Mouse (Mus musculus) E14TG2a.4 (cell line): ENCODE measurements around the gene Cd79a.

Experiments used
- H3K27me3 ChIP-seq: 2 replicates; pipeline ENCODE4 v1.6.1; 2014; ENCODE audit warnings: low read length, control low read depth; ENCODE audit not compliant: insufficient read depth
- H3K36me3 ChIP-seq: 2 replicates; pipeline ENCODE4 v1.6.1; 2014; ENCODE audit warnings: low read length, control low read depth; ENCODE audit not compliant: insufficient read depth
- H3K4me1 ChIP-seq: replicated peaks from 2 replicates; pipeline ENCODE4 v1.6.1; 2014; ENCODE audit warnings: low read depth, low read length, control low read depth
- H3K4me3 ChIP-seq: replicated peaks from 2 replicates; pipeline ENCODE4 v1.5.1; 2014; ENCODE audit warnings: mild to moderate bottlenecking, low read length
- H3K9me3 ChIP-seq: 2 replicates; pipeline ENCODE4 v1.6.1; 2014; ENCODE audit warnings: low read length, control low read depth
- CTCF ChIP-seq: conservative IDR thresholded peaks from 2 replicates; pipeline ENCODE4 v1.5.1; 2014; ENCODE audit warnings: low read length
- NANOG ChIP-seq: IDR thresholded peaks from 2 replicates; pipeline ENCODE4 v1.6.1; 2014; ENCODE audit warnings: borderline replicate concordance, low read length, mixed read lengths
- POU5F1 ChIP-seq: IDR thresholded peaks from 2 replicates; pipeline ENCODE4 v1.6.1; 2014; ENCODE audit warnings: low read length, borderline replicate concordance

Gene Cd79a

GRCm38 (mm10) chr7:24903444-24903825 lies 6.3 kb downstream of the Cd79a start:
- Histone ChIP-seq H3K4me1 (peaks cover 83% of the 10 kb centered on the region), H3K36me3 (peaks cover 8% of the 10 kb centered on the region), H3K4me3 (peak overlapping the region; percentile 88), H3K27me3 (no peaks in the 10 kb centered on the region), H3K9me3 (no peaks in the 10 kb centered on the region)
- TF ChIP-seq NANOG (no peak), POU5F1 (no peak), CTCF (no peak)

DNA sequence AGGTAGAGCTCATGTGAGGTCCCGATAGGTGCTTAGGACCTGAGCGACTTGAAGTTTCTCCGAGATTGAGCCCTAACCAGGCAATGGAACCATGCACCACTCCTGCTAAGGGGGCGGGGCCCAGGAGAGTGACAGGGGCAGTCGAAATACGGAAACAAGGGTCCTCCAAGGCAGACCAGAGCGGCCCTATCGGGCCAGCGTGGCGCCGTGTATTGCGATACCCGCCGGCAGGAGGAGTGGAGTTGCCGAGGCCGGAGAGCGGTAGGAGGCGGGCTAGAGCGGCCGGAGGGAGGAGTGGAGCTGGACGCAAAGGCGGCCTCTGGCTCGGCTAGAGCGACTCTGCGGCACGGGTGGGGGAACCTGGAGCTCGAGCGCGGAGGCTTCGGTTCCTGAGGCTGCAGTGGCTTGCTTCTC lies 6.9 kb downstream of the Cd79a start:
- H3K9me3 ChIP-seq = no peaks in the 10 kb centered on the region
- peaks cover 14% of the 10 kb centered on the region for H3K36me3 ChIP-seq
- H3K4me1 ChIP-seq = peaks cover 83% of the 10 kb centered on the region
- H3K27me3 ChIP-seq = no peaks in the 10 kb centered on the region
- TF ChIP-seq CTCF (no peak), NANOG (no peak), POU5F1 (no peak)
- H3K4me3 ChIP-seq = peak overlapping the region; percentile 88

- peak overlapping the region; percentile 88 for H3K4me3 ChIP-seq
- H3K27me3 ChIP-seq = no peaks in the 10 kb centered on the region
- H3K4me1 ChIP-seq = peaks cover 78% of the 10 kb centered on the region
- H3K36me3 ChIP-seq = peaks cover 23% of the 10 kb centered on the region
- no peaks in the 10 kb centered on the region for H3K9me3 ChIP-seq
- TF ChIP-seq POU5F1 = no peak
- TF ChIP-seq CTCF = peak; percentile 49
Observed at GRCm38 (mm10) chr7:24904936-24905335, 7.8 kb downstream of the Cd79a start.

GRCm38 (mm10) chr7:24906551-24906950 lies 9.4 kb downstream of the Cd79a start:
- TF ChIP-seq POU5F1 (no peak), CTCF (peak; percentile 8; the same call in 1 of the 2 replicates), NANOG (no peak)
- H3K4me1 ChIP-seq = peaks cover 72% of the 10 kb centered on the region
- H3K27me3 ChIP-seq = no peaks in the 10 kb centered on the region
- peaks cover 38% of the 10 kb centered on the region for H3K36me3 ChIP-seq
- no peaks in the 10 kb centered on the region for H3K9me3 ChIP-seq
- H3K4me3 ChIP-seq = peak overlapping the region; percentile 71

GRCm38 (mm10) chr7:24907211-24907748 lies 10.1 kb downstream of the Cd79a start:
- Histone ChIP-seq H3K9me3 (no peaks in the 10 kb centered on the region), H3K36me3 (peaks cover 45% of the 10 kb centered on the region), H3K4me1 (peaks cover 72% of the 10 kb centered on the region), H3K4me3 (peak overlapping the region; percentile 71), H3K27me3 (no peaks in the 10 kb centered on the region)
- TF ChIP-seq CTCF (no peak), NANOG (no peak), POU5F1 (no peak)

- TF ChIP-seq NANOG = no peak
- no peak for TF ChIP-seq POU5F1
- TF ChIP-seq CTCF = no peak
- no peaks in the 10 kb centered on the region for H3K9me3 ChIP-seq
- H3K4me1 ChIP-seq = peaks cover 51% of the 10 kb centered on the region
- H3K27me3 ChIP-seq = no peaks in the 10 kb centered on the region
- peaks cover 74% of the 10 kb centered on the region for H3K36me3 ChIP-seq
- no peak overlapping the region for H3K4me3 ChIP-seq
Observed at GRCm38 (mm10) chr7:24912480-24912879, 15.3 kb downstream of the Cd79a start.

- no peaks in the 10 kb centered on the region for H3K27me3 ChIP-seq
- no peaks in the 10 kb centered on the region for H3K9me3 ChIP-seq
- no peak for TF ChIP-seq POU5F1
- no peak for TF ChIP-seq NANOG
- no peak for TF ChIP-seq CTCF
- H3K4me1 ChIP-seq = peaks cover 63% of the 10 kb centered on the region
- H3K36me3 ChIP-seq = peaks cover 78% of the 10 kb centered on the region
- H3K4me3 ChIP-seq = no peak overlapping the region
Observed at GRCm38 (mm10) chr7:24918763-24919323, 21.7 kb downstream of the Cd79a start.

DNA sequence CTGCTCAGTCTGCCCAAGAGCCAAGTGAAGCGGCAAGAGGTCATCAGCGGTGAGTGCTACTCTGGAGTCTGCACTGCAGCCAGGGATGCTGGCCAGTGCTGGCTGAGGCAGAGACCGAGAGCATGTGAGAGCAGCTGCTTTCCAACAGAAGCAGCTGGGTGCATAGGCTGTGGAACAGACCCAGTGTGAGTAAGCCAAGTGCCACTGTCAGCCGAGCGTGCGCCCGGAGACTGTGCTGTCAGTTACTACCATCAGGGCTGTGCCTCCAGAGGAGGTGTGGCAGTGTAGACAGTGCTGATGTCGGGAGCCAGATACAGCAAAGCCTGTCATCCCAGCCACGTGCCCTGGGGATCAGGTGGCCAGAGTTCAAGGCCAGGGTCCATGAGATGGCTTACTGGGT lies 22.5 kb downstream of the Cd79a start:
- Histone ChIP-seq H3K27me3 (no peaks in the 10 kb centered on the region), H3K4me3 (no peak overlapping the region), H3K36me3 (peaks cover 87% of the 10 kb centered on the region), H3K4me1 (peaks cover 64% of the 10 kb centered on the region), H3K9me3 (no peaks in the 10 kb centered on the region)
- no peak for TF ChIP-seq POU5F1
- TF ChIP-seq NANOG = no peak
- TF ChIP-seq CTCF = no peak

GRCm38 (mm10) chr7:24930475-24930874 lies 33.3 kb downstream of the Cd79a start:
- no peaks in the 10 kb centered on the region for H3K9me3 ChIP-seq
- peaks cover 17% of the 10 kb centered on the region for H3K36me3 ChIP-seq
- no peak overlapping the region for H3K4me3 ChIP-seq
- H3K27me3 ChIP-seq = peaks cover 61% of the 10 kb centered on the region
- TF ChIP-seq CTCF (no peak), POU5F1 (no peak), NANOG (no peak)
- peaks cover 64% of the 10 kb centered on the region for H3K4me1 ChIP-seq
